Mouse (Mus musculus): Measurements from ENCODE around the gene BC049730. TPM values are rescaled to one million over a fixed set of nuclear protein-coding genes. Genes with fewer than 3 reads are reported as not detected.
"Not testable (repeated sequence)": the region's sequence is repeated elsewhere in the genome, so short reads cannot be mapped to it uniquely, and the experiment has no call there.

BC049730 gene
- total RNA-seq (2021): not detected

GRCm38 (mm10) chr7:24708832-24709292 lies at the start of gene BC049730:
Gene BC049730 (plus strand): TSS chr7:24709242.
- DNase-seq: no peak

GRCm38 (mm10) chr7:24659737-24660357 lies 49.2 kb upstream of the BC049730 start:
- no peak for DNase-seq

- DNase-seq: no peak
Measured at GRCm38 (mm10) chr7:24661118-24661904, 47.7 kb upstream of the BC049730 start.

GRCm38 (mm10) chr7:24662575-24662974 lies 46.5 kb upstream of the BC049730 start:
- DNase-seq: peak; percentile 74

- no peak for DNase-seq
Measured at GRCm38 (mm10) chr7:24664301-24664700, 44.7 kb upstream of the BC049730 start.

GRCm38 (mm10) chr7:24664959-24665358 lies 44.1 kb upstream of the BC049730 start:
- DNase-seq: no peak

- DNase-seq: no peak
Measured at GRCm38 (mm10) chr7:24671944-24672439, 37.0 kb upstream of the BC049730 start.

- DNase-seq: no peak
Measured at GRCm38 (mm10) chr7:24676575-24676974, 32.5 kb upstream of the BC049730 start, which contains the start of gene Tex101. Gene Tex101 (minus strand): TSS chr7:24676675.

GRCm38 (mm10) chr7:24684121-24684520 lies 24.9 kb upstream of the BC049730 start:
- not testable (repeated sequence) for DNase-seq

- DNase-seq: not testable (repeated sequence)
Measured at GRCm38 (mm10) chr7:24687519-24687918, 21.5 kb upstream of the BC049730 start.

- DNase-seq: not testable (repeated sequence)
Measured at GRCm38 (mm10) chr7:24692693-24693092, 16.3 kb upstream of the BC049730 start.

- DNase-seq: not testable (repeated sequence)
Measured at GRCm38 (mm10) chr7:24697891-24698290, 11.2 kb upstream of the BC049730 start.

- DNase-seq: not testable (repeated sequence)
Measured at GRCm38 (mm10) chr7:24702841-24703240, 6.2 kb upstream of the BC049730 start.

- no peak for DNase-seq
Measured at GRCm38 (mm10) chr7:24715039-24715438, 6.0 kb downstream of the BC049730 start.

- not testable (repeated sequence) for DNase-seq
Measured at GRCm38 (mm10) chr7:24726808-24727207, 17.8 kb downstream of the BC049730 start, which contains the start of gene Gm4763. Gene Gm4763 (minus strand): TSS chr7:24726908.

- peak; percentile 7 for DNase-seq
Measured at GRCm38 (mm10) chr7:24735970-24736670, 27.1 kb downstream of the BC049730 start.

- no peak for DNase-seq
Measured at GRCm38 (mm10) chr7:24750695-24751094, 41.7 kb downstream of the BC049730 start.

GRCm38 (mm10) chr7:24751610-24752009 lies 42.6 kb downstream of the BC049730 start:
- DNase-seq: no peak

GRCm38 (mm10) chr7:24753476-24753875 lies 44.4 kb downstream of the BC049730 start:
- no peak for DNase-seq

GRCm38 (mm10) chr7:24758520-24758919 lies 49.5 kb downstream of the BC049730 start:
- no peak for DNase-seq

- DNase-seq: no peak
Measured at GRCm38 (mm10) chr7:24760211-24760610, 51.2 kb downstream of the BC049730 start, which contains the start of gene Cd177. Gene Cd177 (minus strand): TSS chr7:24760311.

GRCm38 (mm10) chr7:24761161-24761560 lies 52.1 kb downstream of the BC049730 start:
- DNase-seq: no peak

- no peak for DNase-seq
Measured at GRCm38 (mm10) chr7:24762574-24762973, 53.5 kb downstream of the BC049730 start.

Measured in heart, postnatal 4 days (tissue).